Mouse (Mus musculus): ENCODE data around the gene Uqcrc1. TPM values are rescaled to one million over a fixed set of nuclear protein-coding genes. Genes with fewer than 3 reads are reported as not detected.
A peak's percentile ranks its signal among the peaks of the same experiment; 100 is the strongest.

The Uqcrc1 gene
- total RNA-seq, 4 experiments from 2014 or later, result 355 to 385 (median 380) TPM

GRCm38 (mm10) chr9:108983209-108983608 is 46.8 kb downstream of the Uqcrc1 start:
- no peak for DNase-seq (ENCODE audit: low spot score in 2 of 2)

DNA sequence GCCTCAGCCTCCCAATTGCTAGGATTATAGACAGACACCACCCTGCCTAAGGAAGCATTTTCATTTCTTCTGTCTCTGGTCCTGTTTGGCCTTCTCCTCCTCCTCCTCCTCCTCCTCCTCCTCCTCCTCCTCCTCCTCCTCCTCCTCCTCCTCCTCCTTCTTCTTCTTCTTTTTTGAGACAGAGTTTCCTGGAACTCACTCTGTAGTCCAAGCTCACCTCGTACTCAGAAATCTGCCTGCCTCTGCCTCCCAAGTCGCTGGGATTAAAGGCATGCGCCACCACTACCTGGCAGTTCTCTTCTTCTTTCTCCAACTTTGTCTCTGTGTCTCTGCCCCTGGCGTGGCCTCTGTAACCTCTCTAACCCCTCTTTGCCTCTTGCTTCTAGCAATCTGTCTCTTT is 49.3 kb downstream of the Uqcrc1 start, which contains the start of gene Ucn2:
Gene Ucn2 (plus strand): TSS at position 301 of the 400 bp plus-strand sequence.
- DNase-seq (ENCODE audit: low spot score in 2 of 2), result no peak

DNA sequence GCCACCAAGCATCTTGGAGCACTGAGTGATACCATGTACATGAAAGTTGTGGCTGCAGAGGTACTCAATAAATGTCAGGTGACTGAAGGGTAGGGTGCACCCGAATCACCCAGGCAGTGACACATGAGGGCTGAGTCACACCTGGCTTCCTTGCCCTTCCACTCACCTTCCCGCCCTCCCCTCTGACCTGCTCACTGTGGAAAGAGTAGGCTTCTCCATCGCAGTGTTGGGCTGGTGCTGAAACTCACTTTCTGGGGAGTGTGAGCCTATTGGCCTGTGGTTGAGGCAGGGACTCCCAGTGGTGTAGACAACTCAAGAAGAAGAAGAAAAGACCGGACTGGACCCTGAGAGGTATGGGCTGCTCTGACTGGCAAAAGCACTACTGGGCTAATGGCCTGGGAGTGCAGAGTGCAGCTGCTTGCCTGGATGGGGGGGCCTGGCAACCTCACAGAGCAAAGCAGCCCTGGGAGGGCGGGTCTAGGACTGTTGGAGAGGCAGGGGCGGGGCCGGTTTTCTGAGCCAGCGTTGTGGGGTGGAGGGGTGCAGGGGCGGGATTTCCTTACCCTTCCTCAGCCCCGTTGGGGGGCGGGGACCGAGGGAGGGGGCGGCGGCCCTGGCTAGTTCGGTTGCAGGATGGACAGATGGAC is 51.4 kb downstream of the Uqcrc1 start:
- DNase-seq (ENCODE audit: low spot score in 2 of 2), result no peak

- no peak for DNase-seq (ENCODE audit: low spot score in 2 of 2)
These were observed 53.5 kb downstream of the Uqcrc1 start for GRCm38 (mm10) chr9:108989802-108990461.

DNA sequence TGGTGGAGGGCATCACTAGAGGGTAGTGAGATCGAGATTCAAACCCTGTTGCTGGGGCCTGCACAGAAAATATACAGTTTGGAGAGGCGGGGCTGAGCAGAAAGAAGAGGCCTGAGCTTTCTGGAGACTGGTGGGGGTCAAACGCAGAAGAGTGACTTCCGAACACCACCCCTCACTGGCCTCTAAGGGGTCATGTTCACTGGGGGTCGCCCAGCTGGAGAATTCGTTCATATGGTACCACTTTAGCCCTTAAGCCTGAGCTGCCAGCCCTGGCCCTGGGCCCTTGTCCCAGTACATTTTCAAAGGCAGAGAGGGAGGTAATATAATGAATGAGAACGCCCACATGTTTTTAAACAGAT is 54.0 kb downstream of the Uqcrc1 start:
- no peak for DNase-seq (ENCODE audit: low spot score in 2 of 2)

DNA sequence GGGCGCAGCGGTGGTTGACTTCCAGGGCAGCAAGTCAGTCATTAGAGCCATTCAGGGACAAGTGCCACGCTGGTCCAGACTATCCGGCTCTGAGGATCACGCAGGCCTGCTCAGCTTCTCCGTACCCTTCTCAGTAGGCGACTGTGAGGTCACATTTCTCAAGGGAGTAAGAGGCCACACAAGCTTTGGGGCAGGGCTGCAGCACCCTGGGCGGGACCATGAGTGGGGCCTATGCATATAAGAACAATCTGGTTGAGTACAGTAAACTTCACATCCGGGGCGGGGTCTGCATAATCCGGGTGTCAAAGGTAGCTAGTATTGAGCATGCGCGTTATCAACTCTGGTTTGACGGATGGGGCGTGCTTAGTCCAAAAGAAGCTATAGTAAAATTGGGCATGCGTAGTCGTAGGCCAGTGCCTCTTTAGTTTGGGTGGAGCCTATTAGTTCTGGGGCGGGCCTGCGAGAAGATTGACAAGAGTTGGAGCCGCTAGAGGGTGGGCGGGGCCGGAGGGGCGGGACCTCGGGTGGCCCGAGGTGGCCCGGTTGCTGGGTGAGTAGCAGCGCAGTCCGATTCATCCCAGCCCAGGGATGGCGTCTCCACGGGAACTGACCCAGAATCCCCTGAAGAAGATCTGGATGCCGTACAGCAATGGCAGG is 55.1 kb downstream of the Uqcrc1 start, which contains the start of gene Pfkfb4:
Gene Pfkfb4 (plus strand): TSS at position 351 of the 657 bp plus-strand sequence.
- peak; percentile 70 to 98 for DNase-seq (ENCODE audit: low spot score in 2 of 2)

DNA sequence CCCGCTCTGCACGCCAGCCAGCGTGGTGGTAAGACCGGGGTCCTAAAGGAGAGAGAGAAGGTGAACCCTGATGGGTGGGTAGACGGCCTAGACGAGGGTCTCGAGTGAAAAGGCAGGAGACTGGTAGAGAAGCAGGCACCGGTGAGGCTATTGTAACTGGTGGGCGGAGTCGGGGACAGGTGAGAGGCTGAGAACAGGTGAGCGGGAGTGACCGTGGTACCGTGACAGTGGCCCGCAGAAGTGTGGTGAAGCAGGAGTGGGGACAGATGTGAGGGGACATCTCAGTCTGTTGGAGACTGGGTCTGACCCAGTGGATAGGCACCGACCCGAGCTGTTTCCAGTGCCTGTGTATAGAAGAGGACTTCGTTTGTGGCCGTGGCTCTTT is 55.6 kb downstream of the Uqcrc1 start:
- no peak for DNase-seq (ENCODE audit: low spot score in 2 of 2)

- DNase-seq (ENCODE audit: low spot score in 2 of 2), result no peak
These were observed 56.4 kb downstream of the Uqcrc1 start for GRCm38 (mm10) chr9:108992620-108993361.

DNA sequence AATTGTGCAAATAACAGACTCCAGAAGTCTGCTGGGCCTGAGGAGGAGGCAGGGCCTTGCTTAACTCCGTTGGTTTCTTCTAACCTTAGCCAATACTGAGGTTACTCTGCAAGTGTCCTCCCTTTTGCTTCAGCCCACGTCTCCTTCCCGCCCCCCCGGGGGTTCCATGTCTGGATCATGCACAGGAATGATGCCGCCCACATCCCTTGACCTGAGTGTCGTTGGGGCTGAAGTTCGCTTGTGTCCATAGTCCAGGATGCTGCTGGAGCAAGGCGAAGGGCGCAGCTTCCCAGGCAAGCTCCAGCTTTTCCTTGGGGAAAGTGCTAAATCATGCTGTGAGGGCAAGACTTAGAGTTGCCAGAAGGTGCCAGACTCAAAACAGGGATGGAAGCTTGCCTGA is 60.0 kb downstream of the Uqcrc1 start:
- DNase-seq (ENCODE audit: low spot score in 2 of 2), result no peak

GRCm38 (mm10) chr9:108998287-108999166 is 62.1 kb downstream of the Uqcrc1 start:
- no peak for DNase-seq (ENCODE audit: low spot score in 2 of 2)

DNA sequence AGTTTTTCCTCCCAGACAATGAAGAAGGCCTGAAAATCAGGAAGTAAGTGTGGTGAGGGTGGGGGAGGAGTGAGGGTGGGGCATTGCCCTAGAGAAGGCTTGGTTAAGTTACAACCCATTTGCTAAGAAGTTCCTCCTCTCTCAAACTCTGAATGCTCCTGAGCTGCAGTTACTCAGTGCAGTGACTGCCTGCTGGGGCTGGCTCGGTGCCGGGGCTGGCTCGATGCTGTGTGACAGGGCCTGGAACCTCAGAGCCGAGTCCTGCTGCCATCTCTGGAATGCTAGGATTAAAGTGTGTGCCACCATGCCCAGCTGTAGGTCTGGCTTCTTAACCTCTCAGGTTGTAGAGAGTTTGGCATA is 62.7 kb downstream of the Uqcrc1 start:
- no peak for DNase-seq (ENCODE audit: low spot score in 2 of 2)

Small RNAs within 50 kb of the gene (microRNA-seq; reads per million reads assigned to microRNA genes)
- gene Mir711, result 0 reads per million in 2 experiments

Other genes starting within 250 kb of the Uqcrc1 start
- 10 to 100 TPM; 45.9 to 52.1 (median 49.3) TPM for gene Prkar2a, start 247.3 kb upstream of the Uqcrc1 start, total RNA-seq (2022)
- 100 to 1,000 TPM; 137 to 158 (median 157) TPM for gene Ip6k2, start 152.8 kb upstream of the Uqcrc1 start, total RNA-seq (2022)
- gene Nckipsd, start 128.3 kb upstream of the Uqcrc1 start, total RNA-seq (2022), result 10 to 100 TPM; 56.8 to 65.8 (median 59.9) TPM
- gene Celsr3, start 110.3 kb upstream of the Uqcrc1 start, total RNA-seq (2022), result 10 to 100 TPM; 45.0 to 60.8 (median 50.5) TPM
- gene Slc26a6, start 83.3 kb upstream of the Uqcrc1 start, total RNA-seq (2022), result 10 to 100 TPM; 10.9 to 21.0 (median 16.6) TPM
- under 1 TPM in 2 of 4 experiments, not detected in 2; 0.37 to 0.61 TPM for gene Tmem89, start 22.0 kb upstream of the Uqcrc1 start, total RNA-seq (2022)
- gene Col7a1, start 17.0 kb downstream of the Uqcrc1 start, total RNA-seq (2022), result 1 to 10 TPM; 1.5 to 2.7 (median 2.1) TPM
- under 1 TPM in 2 of 4 experiments, not detected in 2; 0.33 to 0.53 TPM for gene Ucn2, start 49.4 kb downstream of the Uqcrc1 start, total RNA-seq (2022)
- 10 to 100 TPM; 15.0 to 17.6 (median 15.2) TPM for gene Pfkfb4, start 55.1 kb downstream of the Uqcrc1 start, total RNA-seq (2022)
- gene Shisa5, start 101.9 kb downstream of the Uqcrc1 start, total RNA-seq (2022), result 10 to 100 TPM; 81.8 to 96.8 (median 91.6) TPM
- gene Trex1, start 123.1 kb downstream of the Uqcrc1 start, total RNA-seq (2022), result 10 to 100 TPM; 11.8 to 17.1 (median 14.0) TPM
- 10 to 100 TPM; 24.7 to 31.7 (median 27.3) TPM for gene Atrip, start 137.5 kb downstream of the Uqcrc1 start, total RNA-seq (2022)
- 1 to 10 TPM; 6.8 to 8.0 (median 7.7) TPM for gene Ccdc51, start 145.9 kb downstream of the Uqcrc1 start, total RNA-seq (2022)
- gene Tma7, start 146.0 kb downstream of the Uqcrc1 start, total RNA-seq (2022), result 100 to 1,000 TPM; 291 to 329 (median 323) TPM
- 10 to 100 TPM; 65.5 to 74.0 (median 67.1) TPM for gene Plxnb1, start 158.8 kb downstream of the Uqcrc1 start, total RNA-seq (2022)
- not detected for gene Fbxw21, start 225.4 kb downstream of the Uqcrc1 start, total RNA-seq (2022)

All from left cerebral cortex, adult 8-10 months (tissue).